Mouse (Mus musculus) megakaryocyte, embryonic 14.5 days (primary cell): ENCODE data around the gene Ghr.

Source experiments
- FLI1 ChIP-seq: IDR thresholded peaks from 2 replicates; pipeline ENCODE4 v1.6.1; 2012; ENCODE audit warnings: low read length, inconsistent platforms, mixed read lengths
- GATA1 ChIP-seq: IDR thresholded peaks from 3 replicates; pipeline ENCODE4 v1.6.1; 2012; ENCODE audit warnings: mixed read lengths, low read length, inconsistent platforms, borderline replicate concordance

DNA sequence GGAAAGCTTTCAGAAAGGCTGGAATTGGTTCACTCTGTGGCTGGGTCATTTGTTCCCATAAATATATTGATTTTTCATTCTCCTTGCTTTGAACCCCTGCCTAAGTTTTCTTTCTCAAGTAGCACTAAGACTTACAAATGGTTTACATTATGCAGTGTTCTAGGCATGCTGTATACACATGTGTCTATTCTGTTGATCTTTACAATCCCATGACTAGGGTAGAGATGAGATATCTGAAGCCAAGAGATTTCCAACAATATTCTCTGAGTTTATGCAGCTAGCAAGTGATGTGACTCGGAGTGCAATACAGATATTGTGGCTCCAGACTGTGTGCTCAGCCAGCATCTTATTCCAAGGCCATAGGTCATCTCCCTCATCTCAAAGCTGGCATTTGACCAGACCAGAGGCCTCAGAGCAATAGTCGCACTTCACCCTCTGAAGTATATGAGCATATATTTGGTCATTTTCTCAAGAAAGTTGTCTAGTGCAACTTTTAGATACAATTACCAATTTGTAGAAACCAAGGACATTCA is 71.6 kb downstream of the Ghr start:
- TF ChIP-seq GATA1 (no peak), FLI1 (no peak)
